Mouse (Mus musculus): ENCODE results near the gene Dusp18.
"Not testable (repeated sequence)": the region's sequence is repeated elsewhere in the genome, so short reads cannot be mapped to it uniquely, and the experiment has no call there.

Dusp18 gene

DNA sequence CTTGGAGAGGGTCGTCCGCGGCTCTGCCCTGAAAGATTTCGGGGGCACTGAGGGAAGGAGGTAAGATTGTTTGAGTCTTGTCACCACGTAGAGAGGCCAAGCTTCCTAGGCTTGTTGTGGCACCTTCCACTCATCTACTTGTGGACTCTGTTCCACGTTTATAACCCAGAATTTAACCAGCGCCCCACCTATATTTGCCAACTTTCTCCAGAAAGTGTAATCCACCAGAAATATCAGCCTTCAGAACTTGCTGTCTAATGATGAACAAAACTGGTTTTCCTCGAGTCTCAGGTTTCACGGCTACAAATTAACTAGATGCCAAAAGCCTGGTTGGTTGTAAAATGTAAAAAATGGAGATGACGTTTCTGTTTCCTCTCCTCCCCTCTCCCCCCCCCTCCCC is 418 bp downstream of the Dusp18 start:
- no peak for DNase-seq

DNA sequence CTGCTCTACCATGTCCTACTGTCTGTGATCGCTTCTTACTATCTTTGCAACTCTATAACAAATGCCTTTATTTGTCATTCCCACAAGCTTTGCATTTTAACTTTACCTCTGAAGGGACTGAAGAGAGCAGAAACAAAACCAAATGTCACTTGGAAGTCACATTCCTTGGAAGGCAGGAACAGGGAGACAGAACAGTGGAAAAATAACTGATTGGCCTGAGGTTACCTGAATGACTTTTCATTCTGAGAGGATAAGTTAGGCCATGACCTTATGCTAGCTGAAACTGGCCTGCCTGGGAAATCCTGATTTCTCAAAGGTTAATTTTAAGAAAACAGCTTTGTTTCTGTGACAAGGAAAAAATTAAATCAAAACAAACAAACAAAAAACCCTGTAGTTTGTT is 893 bp downstream of the Dusp18 start:
- DNase-seq, result no peak

DNA sequence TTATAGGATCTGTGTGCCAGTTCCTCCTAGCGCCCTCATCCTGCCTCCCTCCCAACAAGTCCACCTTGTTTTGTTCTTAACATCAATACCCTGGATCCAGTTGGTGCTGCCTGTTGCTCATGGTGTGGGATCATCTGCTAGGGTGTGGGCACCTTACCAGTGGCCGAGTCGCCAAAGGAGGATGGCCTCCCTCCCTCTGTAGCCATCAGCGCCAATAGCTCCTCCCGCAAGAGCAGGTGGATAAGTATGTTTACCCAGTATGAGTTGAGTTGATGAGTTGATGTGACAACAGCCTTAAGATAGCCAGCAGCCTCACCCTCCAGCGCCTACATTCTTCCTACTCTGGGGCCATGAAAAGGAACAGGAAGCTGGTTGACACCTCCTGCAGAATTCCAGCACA is 5.3 kb downstream of the Dusp18 start:
- DNase-seq, result no peak

DNA sequence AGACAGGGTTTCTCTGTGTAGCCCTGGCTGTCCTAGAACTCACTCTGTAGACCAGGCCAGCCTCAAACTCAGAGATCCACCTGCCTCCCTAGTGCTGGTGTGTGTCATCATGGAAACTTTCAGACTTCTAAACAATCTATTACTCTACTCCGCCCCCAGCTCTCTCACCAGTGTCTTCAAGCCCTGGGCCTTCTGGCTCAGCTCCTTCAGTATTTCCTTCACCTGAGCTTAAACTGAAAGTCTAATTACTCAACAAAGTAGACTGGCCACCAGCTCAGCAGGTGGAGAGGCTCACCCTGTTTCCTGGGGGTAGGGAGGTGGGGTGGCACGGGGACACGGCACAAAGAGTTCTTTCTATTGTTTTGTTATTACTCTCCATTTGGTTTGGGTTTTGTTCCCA is 7.5 kb downstream of the Dusp18 start:
- no peak for DNase-seq

DNA sequence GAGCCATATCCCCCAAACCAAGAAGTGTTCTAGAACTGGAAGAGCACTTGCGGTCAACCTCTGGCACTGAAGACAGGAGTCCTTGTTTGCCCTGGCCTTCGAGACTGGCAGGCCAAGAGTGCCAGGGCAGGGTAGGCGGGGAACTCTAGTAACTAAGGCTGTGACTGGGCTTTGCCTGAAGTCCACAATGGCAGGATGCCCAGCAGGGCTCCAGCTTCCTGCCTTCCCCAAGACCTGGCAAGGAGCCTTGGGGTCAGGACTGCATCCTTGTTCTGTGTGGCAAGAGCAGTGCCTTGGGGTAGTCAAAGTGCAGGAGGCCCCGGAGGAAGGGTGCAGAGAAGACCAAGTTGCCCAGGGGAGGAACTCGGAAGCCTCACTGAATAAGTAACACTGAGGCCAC is 8.0 kb downstream of the Dusp18 start:
- DNase-seq, result peak; percentile 62

DNA sequence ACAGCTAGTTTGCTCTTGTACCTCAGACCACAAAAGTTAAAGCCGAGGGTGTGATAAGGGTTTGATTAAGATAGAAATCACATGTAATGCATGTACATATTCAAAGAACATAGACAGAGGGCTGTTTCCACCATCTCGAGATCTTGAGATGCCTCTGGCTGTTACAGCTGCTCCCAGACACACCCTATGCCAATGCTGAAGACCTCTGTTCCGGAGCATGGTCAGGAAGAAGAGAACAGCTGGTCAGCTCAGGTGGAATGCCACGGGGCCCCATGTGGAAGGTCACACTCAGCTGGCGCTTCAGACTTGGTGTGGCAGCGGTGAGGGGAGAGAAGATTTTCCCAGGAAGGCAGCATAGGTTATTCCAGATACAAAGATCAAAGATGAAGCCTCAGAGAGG is 9.6 kb downstream of the Dusp18 start:
- DNase-seq, result no peak

DNA sequence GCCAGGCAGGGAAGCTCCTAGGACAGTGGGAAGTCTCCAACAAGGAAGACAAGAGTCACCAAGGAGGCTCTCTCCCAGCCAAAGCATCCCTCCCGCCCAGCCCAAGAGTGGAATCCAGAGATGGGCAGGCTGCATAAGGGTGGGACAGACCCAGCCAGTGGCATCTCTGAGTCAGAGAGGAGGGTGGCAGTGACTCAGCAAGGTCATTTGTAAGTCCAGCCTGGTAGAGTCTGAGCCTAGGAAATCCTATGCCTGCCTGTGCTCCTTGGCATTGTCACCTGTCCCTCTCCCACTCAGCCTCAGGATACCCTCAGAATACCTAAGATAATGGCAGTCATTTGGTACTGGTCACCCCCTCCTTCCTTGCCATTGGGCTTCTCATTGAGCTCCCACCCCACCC is 10.4 kb downstream of the Dusp18 start:
- no peak for DNase-seq

DNA sequence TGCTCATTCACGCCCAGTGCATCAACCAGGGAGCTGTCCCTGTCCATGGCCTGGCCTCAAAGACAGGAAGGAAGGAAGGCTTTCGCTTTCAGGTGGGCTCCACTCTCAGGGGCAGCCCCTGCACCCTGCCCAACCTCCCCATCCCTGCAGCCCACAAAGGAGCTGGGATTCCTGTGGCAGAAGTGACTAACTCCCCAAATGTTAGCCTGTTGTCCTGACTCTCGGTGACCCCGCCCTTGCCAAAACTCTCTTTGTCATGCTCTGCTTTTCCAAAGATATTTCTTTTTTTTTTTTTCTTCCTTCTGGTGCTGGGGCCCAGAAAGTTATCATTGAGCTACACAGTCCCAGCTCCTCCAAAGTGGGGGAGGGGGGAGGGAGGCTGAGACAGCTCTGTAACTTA is 14.2 kb downstream of the Dusp18 start:
- no peak for DNase-seq

DNA sequence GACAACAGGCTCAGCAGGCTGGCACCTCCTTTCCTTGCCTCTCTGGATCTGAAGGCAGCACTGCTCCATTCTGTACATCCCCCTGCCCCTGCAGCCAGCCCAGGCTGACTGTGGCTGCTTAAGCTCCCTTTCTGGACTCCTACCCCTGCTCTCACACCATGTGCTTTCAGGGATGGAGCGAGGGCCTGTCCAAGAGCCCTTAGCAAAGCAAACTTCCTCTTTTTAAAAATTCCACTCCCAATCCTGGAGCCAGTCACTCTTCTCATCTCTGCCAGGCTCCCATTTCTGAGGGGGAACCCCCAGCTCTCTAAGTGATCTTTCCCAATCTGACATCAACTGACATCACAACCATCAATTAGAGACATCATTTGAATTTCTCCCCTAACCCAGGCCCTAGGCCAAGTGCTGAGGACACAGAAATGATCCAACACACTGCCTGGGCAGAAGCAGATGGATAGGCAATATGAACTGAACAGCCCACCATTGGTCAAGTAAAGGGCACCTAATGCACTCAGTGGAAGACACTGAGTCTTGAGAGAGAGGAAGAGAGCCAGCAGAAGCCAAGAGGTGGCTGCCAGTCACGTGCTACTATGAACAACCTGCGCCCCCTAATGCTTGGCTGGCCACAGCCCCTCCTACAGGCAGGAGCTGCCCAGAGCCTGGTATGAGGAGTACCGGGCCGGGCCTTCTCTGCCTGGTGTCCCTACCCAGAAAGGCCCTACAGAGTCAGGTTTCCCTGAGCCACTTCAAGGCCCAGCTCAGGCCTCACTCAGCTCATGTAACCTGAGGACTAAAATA is 15.7 kb downstream of the Dusp18 start:
- no peak for DNase-seq

DNA sequence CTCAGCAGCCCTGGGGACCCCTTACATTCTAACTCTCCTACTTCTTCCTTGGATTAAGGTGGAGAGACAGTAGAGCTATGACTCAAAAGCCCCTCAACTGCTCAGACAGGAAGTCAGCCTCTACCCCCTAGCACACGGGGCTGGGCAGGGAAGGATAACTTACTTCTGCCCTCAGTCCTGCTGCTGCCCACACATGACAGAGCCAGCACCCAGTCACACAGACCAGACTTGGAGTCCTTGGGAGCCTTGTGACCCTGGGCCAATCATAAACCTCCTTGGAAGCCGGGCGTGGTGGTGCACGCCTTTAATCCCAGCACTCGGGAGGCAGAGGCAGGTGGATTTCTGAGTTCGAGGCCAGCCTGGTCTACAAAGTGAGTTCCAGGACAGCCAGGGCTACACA is 16.4 kb downstream of the Dusp18 start:
- not testable (repeated sequence) for DNase-seq

DNA sequence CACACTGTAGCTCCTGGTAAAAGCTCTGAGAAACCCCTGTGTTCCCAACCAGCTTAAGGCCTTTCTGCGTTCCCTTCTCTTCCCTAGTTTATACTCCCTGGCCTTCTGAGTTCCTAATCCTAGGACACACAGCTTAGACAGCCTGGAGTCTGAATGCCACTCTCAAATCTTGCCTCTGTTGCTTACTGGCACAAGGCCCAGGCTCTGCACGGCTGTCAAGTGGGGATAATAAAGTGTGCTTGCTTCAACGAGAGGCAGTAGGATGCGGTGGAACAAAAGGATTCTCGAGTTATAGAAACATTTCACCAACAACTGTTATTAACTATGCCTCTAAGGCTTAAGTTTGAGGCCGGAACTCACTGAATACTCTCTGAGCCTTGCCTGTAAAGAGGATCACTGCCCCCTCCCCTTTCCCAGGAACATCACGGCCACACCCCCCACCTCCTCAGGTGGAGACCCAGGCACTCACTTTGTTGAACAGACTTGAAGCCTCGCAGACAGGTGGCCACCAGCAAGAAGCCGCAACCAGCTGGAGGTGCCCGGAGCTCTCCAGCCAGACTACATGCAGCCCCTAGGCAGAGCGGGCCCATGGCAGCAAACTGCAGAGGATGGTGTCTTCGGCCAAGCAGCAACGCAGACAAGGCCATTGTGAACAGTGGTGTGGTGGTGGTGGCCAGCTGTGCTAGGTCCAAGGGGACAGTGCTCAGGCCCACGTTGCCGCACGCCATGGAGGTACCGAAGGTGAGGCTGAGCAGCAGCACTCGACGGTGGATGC is 17.2 kb downstream of the Dusp18 start:
- DNase-seq, result peak; percentile 60

DNA sequence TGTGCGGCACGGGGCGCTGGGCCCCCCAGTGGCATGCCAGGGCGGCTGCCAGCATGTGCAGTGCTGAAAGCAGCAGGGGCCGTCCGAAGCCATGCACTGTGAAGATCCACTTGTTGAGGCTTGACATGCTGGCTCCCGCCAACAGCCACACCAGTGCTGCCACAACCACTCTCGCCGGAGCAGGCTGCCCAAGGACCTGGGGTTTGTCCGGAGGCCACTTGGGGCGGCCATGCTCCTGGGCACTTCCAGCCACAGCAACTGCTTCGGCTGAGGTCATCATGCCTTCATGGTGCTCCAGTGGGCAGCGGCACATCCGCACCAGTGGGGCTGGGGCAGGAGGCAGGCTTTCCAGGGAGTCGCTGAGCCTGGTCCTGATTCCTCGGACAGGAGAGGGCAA is 17.8 kb downstream of the Dusp18 start:
- peak; percentile 50 for DNase-seq

DNA sequence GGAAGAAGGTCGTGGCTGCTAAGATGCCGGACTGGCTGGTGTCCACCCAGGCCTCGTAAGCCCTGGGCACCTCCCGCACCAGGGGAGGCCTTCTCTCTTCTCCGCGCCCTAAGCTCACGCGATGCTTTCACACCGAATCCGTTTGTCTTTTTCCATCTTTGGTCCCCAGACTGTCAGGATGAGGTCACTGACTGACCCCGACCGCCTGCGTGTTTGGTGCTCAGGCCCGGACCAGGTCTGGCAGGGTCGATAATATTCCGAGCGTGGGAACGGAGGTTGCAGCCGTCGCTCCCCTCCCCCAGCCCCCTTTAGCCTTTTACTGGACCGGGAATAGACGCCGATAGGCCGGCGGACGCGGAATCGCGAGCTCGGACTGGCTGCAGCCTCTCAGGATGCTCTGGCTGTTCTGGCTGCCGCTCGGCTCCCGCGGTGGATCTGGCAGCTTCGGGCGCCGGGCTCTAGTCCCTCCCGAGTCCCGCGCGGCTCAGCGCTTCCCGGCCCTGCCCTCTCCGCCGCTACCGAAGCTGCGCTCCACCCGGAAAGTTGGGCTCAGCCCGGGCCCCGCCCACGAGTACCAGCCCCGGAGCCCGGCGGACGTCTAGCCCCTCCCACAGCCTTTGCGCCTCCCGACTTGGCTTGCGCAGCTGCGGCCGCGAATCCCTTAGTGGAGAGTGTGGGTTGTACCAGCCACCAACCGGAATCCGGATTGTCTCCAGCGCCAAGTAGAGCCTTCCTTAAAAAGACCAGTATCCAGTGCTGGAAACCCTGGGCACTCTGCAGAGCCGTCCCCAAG is 18.5 kb downstream of the Dusp18 start:
- peak; percentile 88 for DNase-seq

DNA sequence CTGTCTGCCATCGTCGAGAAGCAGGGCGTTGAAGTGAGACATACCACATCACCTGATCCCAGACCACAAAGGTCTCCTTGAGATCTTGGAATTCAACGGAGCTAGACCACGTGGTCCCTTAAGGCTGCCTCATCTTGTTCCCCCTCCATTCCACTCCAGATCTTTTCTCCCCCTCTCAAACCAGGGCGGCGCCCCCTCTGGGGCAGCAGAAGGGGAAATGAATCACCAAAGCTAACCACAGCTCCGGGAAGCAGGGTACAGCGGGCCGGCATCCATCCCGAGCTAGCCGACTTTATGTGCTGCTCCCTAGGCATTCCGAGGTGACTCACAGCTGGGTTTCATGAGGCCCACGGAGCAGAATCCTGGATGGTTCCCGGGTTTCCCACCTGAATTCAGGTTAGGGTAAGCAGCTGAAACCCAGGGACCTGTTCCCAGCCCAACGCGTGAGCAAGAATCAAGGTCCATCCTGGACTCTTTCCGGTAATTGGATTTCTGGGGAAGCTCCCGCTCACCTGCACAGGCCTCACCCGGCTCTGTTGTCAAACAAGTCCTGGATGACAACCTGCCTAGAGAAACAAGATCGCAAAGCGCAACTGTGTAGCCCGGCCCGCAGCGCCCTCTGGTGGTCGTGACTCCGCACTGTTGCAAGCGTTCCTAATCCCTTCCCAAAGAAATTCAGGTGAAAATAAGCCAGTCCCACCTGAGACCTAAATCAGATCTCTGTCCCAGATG is 19.2 kb downstream of the Dusp18 start, which contains the start of gene Slc35e4:
Slc35e4 (minus strand) TSS at position 556 of the 732 bp plus-strand sequence.
- peak; percentile 96 for DNase-seq

DNA sequence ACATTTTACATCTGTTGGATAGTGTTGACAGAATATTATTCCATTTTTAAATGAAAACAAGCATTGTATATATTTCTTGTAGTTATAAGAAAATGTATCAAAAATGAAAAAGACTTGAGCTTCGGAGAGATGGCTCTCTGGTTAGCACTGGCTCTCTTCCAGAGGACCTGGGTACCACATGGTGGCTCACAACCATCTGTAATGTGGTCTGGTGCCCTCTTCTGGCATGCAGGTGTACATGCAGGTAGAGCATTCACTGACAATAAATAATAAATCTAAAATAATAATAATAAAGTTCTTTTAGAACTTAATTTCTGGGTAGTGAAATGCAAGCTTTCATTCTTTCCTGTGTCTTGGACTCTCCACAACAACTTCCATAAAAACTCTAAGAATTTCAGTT is 23.7 kb downstream of the Dusp18 start:
- DNase-seq, result no peak

DNA sequence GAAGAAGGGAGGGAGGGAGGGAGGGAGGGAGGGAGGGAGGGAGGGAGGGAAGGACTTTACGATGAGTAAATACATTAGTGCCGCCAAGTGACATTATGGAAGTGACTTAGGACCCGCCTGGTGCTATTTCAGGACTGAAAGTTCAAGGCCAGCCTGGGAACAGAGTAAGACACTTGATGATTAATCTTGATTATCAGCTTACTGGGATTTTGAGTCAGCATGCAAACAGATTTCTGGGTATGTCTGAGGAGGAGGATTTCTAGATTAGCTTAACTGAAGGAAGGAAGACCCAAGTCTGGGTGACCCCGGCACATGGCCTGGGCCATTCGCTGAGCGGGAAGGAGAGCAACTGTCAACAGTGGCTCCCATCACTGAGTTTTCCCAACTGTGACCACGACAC is 25.4 kb downstream of the Dusp18 start:
- no peak for DNase-seq

DNA sequence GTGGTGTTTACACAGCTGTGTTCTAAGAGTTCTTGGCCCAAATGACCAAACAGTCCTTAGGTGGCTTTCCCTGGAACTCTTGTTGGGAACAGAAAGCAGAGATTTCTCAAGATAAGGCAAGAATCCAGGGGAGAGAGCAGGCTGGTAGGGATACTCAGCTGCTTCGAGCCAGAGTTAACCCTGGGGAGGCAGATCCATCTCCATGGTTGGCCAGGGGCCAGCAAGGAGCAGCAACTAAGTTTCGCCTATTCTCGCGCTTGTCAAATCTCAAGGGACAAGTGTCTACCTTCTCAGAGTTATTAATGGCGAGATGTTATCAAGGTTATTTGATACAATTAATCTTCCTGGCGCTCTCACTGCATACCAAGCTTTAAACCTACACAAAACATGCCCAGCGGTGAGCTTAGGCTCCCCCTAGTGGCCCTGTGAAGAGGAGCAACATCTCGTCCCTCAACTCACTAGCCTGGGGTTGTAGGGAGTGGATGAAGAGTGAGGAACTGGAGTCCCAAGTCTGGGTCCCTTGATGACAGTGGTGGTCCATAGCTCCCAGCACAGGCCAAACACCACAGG is 26.3 kb downstream of the Dusp18 start:
- peak; percentile 56 for DNase-seq

DNA sequence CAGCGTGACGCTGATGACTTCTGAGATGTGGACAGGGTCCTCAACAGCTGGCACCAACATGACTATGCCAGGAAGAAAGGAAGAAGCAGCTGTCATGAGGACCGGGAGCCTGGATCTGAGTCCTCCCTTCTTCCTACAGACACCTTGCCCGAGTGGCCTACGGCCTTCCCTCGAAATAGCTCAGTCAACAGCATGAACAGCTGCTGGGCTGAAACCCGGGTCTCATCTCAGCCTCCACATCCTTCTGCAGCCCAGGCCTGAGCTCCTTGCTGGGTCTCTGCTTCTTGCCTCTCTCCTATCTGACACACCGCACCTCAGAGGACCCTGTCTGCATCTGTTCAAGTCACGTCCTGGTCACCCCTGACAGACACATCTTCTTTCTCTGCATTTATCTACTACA is 27.1 kb downstream of the Dusp18 start:
- no peak for DNase-seq

DNA sequence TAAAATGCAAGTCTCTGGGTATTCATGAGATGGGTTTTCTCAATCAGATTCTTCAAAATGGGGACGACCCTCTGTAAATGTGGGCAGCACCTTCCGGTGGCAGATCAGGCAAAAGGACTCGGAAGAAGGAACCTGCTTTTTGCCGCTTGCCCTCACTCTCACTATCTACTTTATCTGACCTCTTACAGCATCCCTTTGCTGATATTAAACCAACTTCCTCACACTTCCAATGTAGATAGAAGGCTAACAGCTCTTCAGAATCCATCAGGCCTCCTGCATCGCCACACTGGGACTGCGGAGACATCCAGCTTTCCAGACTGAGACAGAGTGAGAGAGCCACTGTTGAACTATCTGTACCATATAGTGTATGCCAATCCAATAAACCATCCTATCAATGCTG is 27.7 kb downstream of the Dusp18 start:
- DNase-seq, result no peak

DNA sequence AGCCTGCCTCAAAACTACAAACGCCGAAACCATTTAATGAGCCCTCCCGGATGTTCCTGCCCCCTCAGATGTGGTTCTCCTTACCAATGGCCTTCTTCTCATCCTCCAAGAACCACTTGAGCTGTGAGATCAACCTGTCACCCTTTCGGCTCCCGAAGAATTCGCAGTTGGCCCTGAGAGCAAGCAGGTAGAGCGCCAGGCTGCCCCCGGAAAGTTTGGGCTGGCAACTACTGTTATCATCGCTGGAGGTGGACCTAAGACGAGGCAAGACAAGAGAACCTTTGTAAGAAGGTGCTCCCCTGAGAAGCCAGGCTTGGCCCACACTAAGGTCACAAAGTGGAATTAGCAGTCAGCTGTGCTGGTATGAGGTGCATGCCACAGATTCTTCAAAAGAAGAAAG is 30.9 kb downstream of the Dusp18 start:
- DNase-seq, result no peak

DNA sequence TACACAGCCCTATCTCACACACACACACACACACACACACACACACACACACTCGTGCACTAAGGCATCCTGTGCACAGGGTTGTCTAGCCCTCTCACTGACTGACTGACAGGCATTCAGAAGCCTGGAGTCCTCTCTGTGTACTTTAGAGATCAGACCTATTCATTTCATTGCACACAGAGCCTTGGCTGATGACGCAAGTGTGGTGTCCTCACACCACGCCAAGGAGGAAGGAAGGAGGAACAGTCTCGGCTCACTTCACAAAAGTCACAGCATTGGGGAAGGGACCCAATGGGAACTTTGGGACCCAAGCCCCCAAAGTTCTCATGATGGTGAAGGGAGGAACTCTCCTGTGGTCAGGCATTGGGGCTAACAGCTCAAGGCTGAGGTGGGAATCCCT is 35.0 kb downstream of the Dusp18 start:
- no peak for DNase-seq

DNA sequence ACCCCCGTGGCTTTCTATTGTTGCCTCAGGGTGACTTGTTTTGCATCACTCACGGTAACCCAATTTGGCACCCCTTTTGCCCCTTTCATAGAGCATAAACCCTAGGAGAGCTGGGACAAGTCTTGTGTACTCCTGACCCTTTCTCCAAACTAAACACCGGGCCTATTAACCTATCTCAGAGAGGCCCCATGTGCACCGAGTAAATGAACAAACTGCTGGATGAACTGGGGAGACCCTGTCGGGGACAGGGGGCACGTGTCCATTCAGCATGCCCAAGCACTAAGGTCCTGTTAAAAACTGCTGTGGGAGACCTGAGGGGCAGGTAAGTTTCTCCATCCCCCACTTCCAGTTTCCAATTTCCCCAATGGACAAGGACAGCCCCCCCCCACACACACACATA is 35.9 kb downstream of the Dusp18 start:
- no peak for DNase-seq

Measured in right cerebral cortex, postnatal 4 days (tissue).